Mouse (Mus musculus) stomach, postnatal 0 days (tissue): ENCODE results near the gene Sart3. TPM values are rescaled to one million over a fixed set of nuclear protein-coding genes. Genes with fewer than 3 reads are reported as not detected.

Source experiments
- ATAC-seq: fragments of 200-750 bp; cut with Nextera tagmentation; 2 replicates; pipeline ENCODE4 v1.8.0; 2017; ENCODE audit not compliant: low FRiP score, low TSS enrichment
- DNase-seq: peaks from one replicate; pipeline ENCODE4 v3.0.0-alpha.2; 2016; ENCODE audit warnings: low spot score
- H3K27ac ChIP-seq: fragments of 300-500 bp; sonication (generic); replicated peaks from 2 replicates; pipeline ENCODE4 v1.5.1; 2014; ENCODE audit warnings: mild to moderate bottlenecking, control low read depth
- H3K27me3 ChIP-seq: fragments of 300-500 bp; sonication (generic); 2 replicates; pipeline ENCODE4 v1.6.1; 2014; ENCODE audit warnings: low read length; ENCODE audit not compliant: control insufficient read depth, insufficient read depth
- H3K36me3 ChIP-seq: fragments of 300-500 bp; sonication (generic); 2 replicates; pipeline ENCODE4 v1.6.1; 2014; ENCODE audit warnings: low read length, mixed read lengths; ENCODE audit not compliant: control insufficient read depth, insufficient read depth
- H3K4me1 ChIP-seq: fragments of 300-500 bp; sonication (generic); replicated peaks from 2 replicates; pipeline ENCODE4 v1.6.1; 2014; ENCODE audit warnings: antibody characterized with exemption; ENCODE audit not compliant: control insufficient read depth, insufficient read depth
- H3K4me2 ChIP-seq: fragments of 300-500 bp; sonication (generic); replicated peaks from 2 replicates; pipeline ENCODE4 v1.6.1; 2014; ENCODE audit warnings: low read depth, mild to moderate bottlenecking, control low read depth, moderate library complexity
- H3K4me3 ChIP-seq: fragments of 300-500 bp; sonication (generic); 2 replicates; pipeline ENCODE4 v1.5.1; 2014; ENCODE audit warnings: low read depth, low read length, control low read depth
- H3K9ac ChIP-seq: fragments of 300-500 bp; sonication (generic); 2 replicates; pipeline ENCODE4 v1.6.1; 2014; ENCODE audit warnings: mild to moderate bottlenecking, low read length, control low read depth, mixed read lengths
- H3K9me3 ChIP-seq: fragments of 300-500 bp; sonication (generic); 2 replicates; pipeline ENCODE4 v1.6.1; 2016; ENCODE audit warnings: low read length; ENCODE audit not compliant: control insufficient read depth
- CTCF ChIP-seq: IDR thresholded peaks from 2 replicates; pipeline ENCODE4 v1.5.1; 2016; ENCODE audit warnings: antibody characterized with exemption, low read depth, mild to moderate bottlenecking, moderate library complexity
- EP300 ChIP-seq: optimal IDR thresholded peaks from 2 replicates; pipeline ENCODE3; 2016; ENCODE audit warnings: antibody characterized with exemption
- WGBS: fragments of 180-500 bp; shearing (Covaris S2); extraction: QIAGEN DNeasy Blood & Tissue Kit; methylation state at CpG from one replicate; pipeline ENCODE4 v1.1.7; 2014; 5-methylcytosine and 5-hydroxymethylcytosine counted together
- polyA plus RNA-seq: library from polyadenylated mRNA; unstranded; fragments of >200 nt; fragmentation: Nextera tagmentation; extraction: Ambion mirVana; gene quantifications from 2 replicates; pipeline ENCODE4 v1.2.1, GENCODE M21; 2015

Sart3 gene
- polyA plus RNA-seq, 1 experiment from 2014 or later, result 11.2 TPM

- Histone ChIP-seq H3K27ac (no peak overlapping the region), H3K4me1 (peaks cover 5% of the 10 kb centered on the region; the same call in 1 of the 2 replicates), H3K9ac (no peak overlapping the region), H3K4me2 (no peak overlapping the region), H3K4me3 (no peak overlapping the region), H3K36me3 (peaks cover 10% of the 10 kb centered on the region; the same call in 1 of the 2 replicates), H3K9me3 (no peaks in the 10 kb centered on the region), H3K27me3 (no peaks in the 10 kb centered on the region)
- 77% methylated on average over 13 of the region's 13 CpGs for WGBS
- DNase-seq, result peak; percentile 26
- no peak for ATAC-seq
- no peak for TF ChIP-seq CTCF
- no peak for TF ChIP-seq EP300
Measured at GRCm38 (mm10) chr5:113765641-113766526, 6.4 kb downstream of the Sart3 start.

- DNase-seq (no peak), ATAC-seq (no peak)
- no peak overlapping the region for H3K4me3 ChIP-seq
- no peak overlapping the region for H3K9ac ChIP-seq
- no peaks in the 10 kb centered on the region for H3K27me3 ChIP-seq
- H3K36me3 ChIP-seq, result peaks cover 18% of the 10 kb centered on the region
- 88% methylated on average over 7 of the region's 7 CpGs for WGBS
- no peak overlapping the region for H3K27ac ChIP-seq
- H3K4me1 ChIP-seq, result no peaks in the 10 kb centered on the region
- no peak overlapping the region for H3K4me2 ChIP-seq
- no peak for TF ChIP-seq EP300
- no peak for TF ChIP-seq CTCF
- H3K9me3 ChIP-seq, result no peaks in the 10 kb centered on the region
Measured at GRCm38 (mm10) chr5:113764426-113764825, 7.9 kb downstream of the Sart3 start.

GRCm38 (mm10) chr5:113761585-113761984 lies 10.7 kb downstream of the Sart3 start:
- H3K27ac ChIP-seq, result no peak overlapping the region
- no peak overlapping the region for H3K4me2 ChIP-seq
- 93% methylated on average over 2 of the region's 2 CpGs for WGBS
- ATAC-seq (no peak), DNase-seq (no peak)
- H3K9ac ChIP-seq, result no peak overlapping the region
- peaks cover 32% of the 10 kb centered on the region for H3K36me3 ChIP-seq
- H3K27me3 ChIP-seq, result no peaks in the 10 kb centered on the region
- no peak overlapping the region for H3K4me3 ChIP-seq
- no peaks in the 10 kb centered on the region for H3K9me3 ChIP-seq
- no peaks in the 10 kb centered on the region for H3K4me1 ChIP-seq
- no peak for TF ChIP-seq CTCF
- TF ChIP-seq EP300, result no peak

- no peak for DNase-seq
- Histone ChIP-seq H3K9me3 (no peaks in the 10 kb centered on the region), H3K36me3 (peaks cover 40% of the 10 kb centered on the region), H3K4me2 (no peak overlapping the region), H3K27ac (no peak overlapping the region), H3K9ac (no peak overlapping the region), H3K27me3 (no peaks in the 10 kb centered on the region), H3K4me3 (no peak overlapping the region), H3K4me1 (no peaks in the 10 kb centered on the region)
- TF ChIP-seq EP300 (no peak), CTCF (no peak)
- no peak for ATAC-seq
- WGBS, result 87% methylated on average over 15 of the region's 15 CpGs
Measured at GRCm38 (mm10) chr5:113755347-113756030, 16.8 kb downstream of the Sart3 start.

- H3K9ac ChIP-seq, result no peak overlapping the region
- no peak overlapping the region for H3K27ac ChIP-seq
- H3K36me3 ChIP-seq, result peaks cover 49% of the 10 kb centered on the region
- no peak for TF ChIP-seq CTCF
- no peak for TF ChIP-seq EP300
- H3K4me1 ChIP-seq, result no peaks in the 10 kb centered on the region
- no peak overlapping the region for H3K4me2 ChIP-seq
- H3K4me3 ChIP-seq, result no peak overlapping the region
- DNase-seq (no peak), ATAC-seq (no peak)
- H3K9me3 ChIP-seq, result no peaks in the 10 kb centered on the region
- 86% methylated on average over 9 of the region's 9 CpGs for WGBS
- no peaks in the 10 kb centered on the region for H3K27me3 ChIP-seq
Measured at GRCm38 (mm10) chr5:113751521-113752157, 20.7 kb downstream of the Sart3 start.
